Mouse (Mus musculus): ENCODE measurements at regions not wholly inside any gene's neighbourhood (a gene's known extent, or its start where the extent isn't known, plus 50 kb on each side); places are given as distances from the start of the nearest gene placed in this dataset.
A peak's percentile ranks its signal among the peaks of the same experiment; 100 is the strongest.

DNA sequence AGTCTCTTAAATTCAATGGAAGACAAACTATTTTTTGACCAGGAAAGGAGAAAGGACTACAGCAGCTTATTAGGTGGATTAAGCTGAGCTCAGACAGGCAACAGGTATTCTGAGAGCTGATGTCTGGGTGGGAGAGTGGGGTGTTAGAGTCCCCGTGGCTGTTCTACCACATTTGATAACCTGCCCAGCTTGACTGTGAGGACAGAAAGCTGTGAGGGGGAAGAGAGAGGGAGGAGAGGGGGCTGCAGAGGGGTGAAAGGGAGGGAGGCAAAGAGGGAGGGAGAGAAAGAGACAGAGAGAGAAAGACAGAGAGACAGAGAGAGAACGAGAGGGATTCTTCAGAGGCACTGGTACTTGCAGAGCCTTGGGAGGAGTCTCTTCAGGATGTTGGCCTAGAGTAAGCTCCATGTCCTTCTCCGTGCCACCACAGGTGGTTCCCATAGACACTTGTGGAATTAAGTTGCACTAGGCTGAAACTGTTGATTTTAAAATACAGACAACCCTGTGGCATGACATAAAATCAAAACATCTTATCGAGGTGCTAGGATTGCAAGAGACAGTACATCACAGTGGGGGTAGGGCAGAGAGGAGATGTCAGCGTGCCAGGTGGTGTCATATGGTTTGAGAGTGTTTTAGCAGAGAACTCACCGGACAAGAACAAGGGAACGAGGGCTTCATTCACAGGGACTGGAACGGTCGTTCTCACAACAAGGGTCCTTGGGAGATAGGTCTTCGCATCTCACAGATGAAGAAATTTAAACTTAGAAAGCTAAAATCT is 243.3 kb downstream of the Ccdc91 start:
- H3K36me3 ChIP-seq (ENCODE audit: control insufficient read depth, insufficient read depth) = no peaks in the 10 kb centered on the region
- ATAC-seq = peak; percentile 80
- H3K4me1 ChIP-seq (replicated peaks; ENCODE audit: control insufficient read depth, insufficient read depth, low read length) = peaks cover 18% of the 10 kb centered on the region
- H3K27ac ChIP-seq (ENCODE audit: low read length) = no peak overlapping the region; the same call in 1 of the 2 replicates
- no peaks in the 10 kb centered on the region for H3K9me3 ChIP-seq (ENCODE audit: control insufficient read depth, low read length)
- no peaks in the 10 kb centered on the region for H3K27me3 ChIP-seq (replicated peaks; ENCODE audit: control insufficient read depth, insufficient read depth, low read length)
- no peak overlapping the region for H3K4me3 ChIP-seq (replicated peaks; ENCODE audit: low read length)
- H3K4me2 ChIP-seq (ENCODE audit: low read length) = no peak overlapping the region; the same call in 1 of the 2 replicates
- no peak overlapping the region for H3K9ac ChIP-seq (replicated peaks; ENCODE audit: low read depth, low read length)
- WGBS = 69% methylated on average over 10 of the region's 10 CpGs

DNA sequence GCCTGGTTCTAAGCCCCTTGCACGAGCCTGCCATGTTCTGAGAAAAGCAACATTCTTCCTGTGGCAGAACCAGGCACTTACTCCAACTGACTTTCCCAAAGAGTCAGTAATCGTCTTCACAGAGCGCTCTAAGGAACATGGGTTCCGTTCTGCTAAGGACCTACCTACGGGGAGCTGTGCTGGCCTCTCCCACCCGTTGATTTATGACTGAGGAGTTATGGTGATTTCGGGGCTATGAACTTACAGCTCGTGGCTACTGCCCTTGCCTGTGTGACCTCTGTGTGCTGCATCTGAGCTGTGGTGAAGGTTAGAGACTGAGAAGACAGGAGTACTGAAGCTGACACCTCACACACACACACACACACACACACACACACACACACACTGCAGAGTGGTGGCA is 243.9 kb downstream of the Ccdc91 start:
- no peaks in the 10 kb centered on the region for H3K9me3 ChIP-seq (ENCODE audit: control insufficient read depth, low read length)
- H3K9ac ChIP-seq (replicated peaks; ENCODE audit: low read depth, low read length) = no peak overlapping the region
- no peak overlapping the region for H3K4me3 ChIP-seq (replicated peaks; ENCODE audit: low read length)
- WGBS = 87% methylated on average over 8 of the region's 8 CpGs
- H3K27ac ChIP-seq (ENCODE audit: low read length) = no peak overlapping the region
- peaks cover 18% of the 10 kb centered on the region for H3K4me1 ChIP-seq (replicated peaks; ENCODE audit: control insufficient read depth, insufficient read depth, low read length)
- H3K4me2 ChIP-seq (ENCODE audit: low read length) = no peak overlapping the region
- H3K36me3 ChIP-seq (ENCODE audit: control insufficient read depth, insufficient read depth) = no peaks in the 10 kb centered on the region
- no peak for ATAC-seq
- no peaks in the 10 kb centered on the region for H3K27me3 ChIP-seq (replicated peaks; ENCODE audit: control insufficient read depth, insufficient read depth, low read length)

DNA sequence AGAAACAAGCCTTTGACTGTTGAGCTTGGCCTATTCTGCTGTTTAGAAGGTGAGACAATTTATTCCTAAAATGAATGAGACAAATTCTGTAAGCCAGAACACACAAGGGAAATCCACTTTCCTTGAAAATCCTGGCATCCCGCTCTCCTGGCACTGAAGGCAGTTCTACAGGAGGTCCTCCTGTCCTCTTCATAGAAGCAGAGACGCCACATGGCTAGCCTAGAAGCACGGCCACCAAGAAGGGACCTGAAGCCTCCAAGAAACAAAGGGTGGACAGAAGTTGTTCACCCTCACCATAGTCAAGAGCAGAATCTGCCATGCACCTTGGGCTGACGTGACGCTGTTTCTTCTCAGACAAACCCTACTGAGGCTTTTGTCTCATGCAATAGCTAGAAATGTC is 247.7 kb downstream of the Ccdc91 start:
- H3K36me3 ChIP-seq (ENCODE audit: control insufficient read depth, insufficient read depth) = no peaks in the 10 kb centered on the region
- H3K9ac ChIP-seq (replicated peaks; ENCODE audit: low read depth, low read length) = no peak overlapping the region
- ATAC-seq = no peak
- no peaks in the 10 kb centered on the region for H3K27me3 ChIP-seq (replicated peaks; ENCODE audit: control insufficient read depth, insufficient read depth, low read length)
- H3K9me3 ChIP-seq (ENCODE audit: control insufficient read depth, low read length) = no peaks in the 10 kb centered on the region
- no peak overlapping the region for H3K27ac ChIP-seq (ENCODE audit: low read length)
- H3K4me2 ChIP-seq (ENCODE audit: low read length) = no peak overlapping the region
- no peak overlapping the region for H3K4me3 ChIP-seq (replicated peaks; ENCODE audit: low read length)
- peaks cover 11% of the 10 kb centered on the region for H3K4me1 ChIP-seq (replicated peaks; ENCODE audit: control insufficient read depth, insufficient read depth, low read length)
- WGBS = 95% methylated on average over 5 of the region's 5 CpGs

GRCm38 (mm10) chr6:147726987-147727386 is 251.4 kb downstream of the Ccdc91 start:
- Histone ChIP-seq H3K4me3 (replicated peaks; ENCODE audit: low read length) (no peak overlapping the region), H3K27me3 (replicated peaks; ENCODE audit: control insufficient read depth, insufficient read depth, low read length) (no peaks in the 10 kb centered on the region), H3K4me2 (ENCODE audit: low read length) (no peak overlapping the region), H3K27ac (ENCODE audit: low read length) (no peak overlapping the region), H3K9me3 (ENCODE audit: control insufficient read depth, low read length) (no peaks in the 10 kb centered on the region), H3K36me3 (ENCODE audit: control insufficient read depth, insufficient read depth) (no peaks in the 10 kb centered on the region), H3K4me1 (replicated peaks; ENCODE audit: control insufficient read depth, insufficient read depth, low read length) (peaks cover 6% of the 10 kb centered on the region), H3K9ac (replicated peaks; ENCODE audit: low read depth, low read length) (no peak overlapping the region)
- WGBS = 87% methylated on average over 4 of the region's 4 CpGs
- no peak for ATAC-seq

GRCm38 (mm10) chr6:147727644-147728533 is 252.3 kb downstream of the Ccdc91 start:
- no peak overlapping the region for H3K4me2 ChIP-seq (ENCODE audit: low read length)
- peak overlapping the region; percentile 66 for H3K27ac ChIP-seq (ENCODE audit: low read length)
- H3K36me3 ChIP-seq (ENCODE audit: control insufficient read depth, insufficient read depth) = no peaks in the 10 kb centered on the region
- peaks cover 6% of the 10 kb centered on the region for H3K4me1 ChIP-seq (replicated peaks; ENCODE audit: control insufficient read depth, insufficient read depth, low read length)
- no peaks in the 10 kb centered on the region for H3K9me3 ChIP-seq (ENCODE audit: control insufficient read depth, low read length)
- no peak overlapping the region for H3K4me3 ChIP-seq (replicated peaks; ENCODE audit: low read length)
- WGBS = 34% methylated on average over 6 of the region's 6 CpGs
- no peak overlapping the region for H3K9ac ChIP-seq (replicated peaks; ENCODE audit: low read depth, low read length)
- H3K27me3 ChIP-seq (replicated peaks; ENCODE audit: control insufficient read depth, insufficient read depth, low read length) = no peaks in the 10 kb centered on the region
- ATAC-seq = peak; percentile 93

DNA sequence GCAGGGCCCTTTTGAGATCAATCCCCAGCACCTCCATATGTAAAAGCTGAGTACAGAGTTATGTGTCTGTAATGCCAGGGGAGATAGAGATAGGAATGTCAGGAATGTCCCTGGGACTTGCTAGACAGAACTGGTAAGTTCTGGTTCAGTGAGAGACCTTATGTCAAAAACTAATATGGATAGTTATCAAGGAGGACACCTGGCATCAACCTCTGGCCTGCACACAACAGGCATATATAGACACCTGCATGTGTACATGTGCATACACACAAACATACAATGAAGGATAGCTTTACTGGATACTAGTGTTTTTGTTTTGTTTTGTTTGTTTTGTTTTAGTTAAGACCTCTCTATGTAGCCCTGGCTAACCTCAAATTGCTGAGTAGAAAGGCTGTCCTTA is 254.1 kb downstream of the Ccdc91 start:
- H3K4me2 ChIP-seq (ENCODE audit: low read length) = no peak overlapping the region
- H3K27ac ChIP-seq (ENCODE audit: low read length) = no peak overlapping the region
- no peak overlapping the region for H3K4me3 ChIP-seq (replicated peaks; ENCODE audit: low read length)
- ATAC-seq = no peak
- no peak overlapping the region for H3K9ac ChIP-seq (replicated peaks; ENCODE audit: low read depth, low read length)
- H3K9me3 ChIP-seq (ENCODE audit: control insufficient read depth, low read length) = no peaks in the 10 kb centered on the region
- H3K36me3 ChIP-seq (ENCODE audit: control insufficient read depth, insufficient read depth) = no peaks in the 10 kb centered on the region
- H3K27me3 ChIP-seq (replicated peaks; ENCODE audit: control insufficient read depth, insufficient read depth, low read length) = no peaks in the 10 kb centered on the region
- H3K4me1 ChIP-seq (replicated peaks; ENCODE audit: control insufficient read depth, insufficient read depth, low read length) = peaks cover 6% of the 10 kb centered on the region

DNA sequence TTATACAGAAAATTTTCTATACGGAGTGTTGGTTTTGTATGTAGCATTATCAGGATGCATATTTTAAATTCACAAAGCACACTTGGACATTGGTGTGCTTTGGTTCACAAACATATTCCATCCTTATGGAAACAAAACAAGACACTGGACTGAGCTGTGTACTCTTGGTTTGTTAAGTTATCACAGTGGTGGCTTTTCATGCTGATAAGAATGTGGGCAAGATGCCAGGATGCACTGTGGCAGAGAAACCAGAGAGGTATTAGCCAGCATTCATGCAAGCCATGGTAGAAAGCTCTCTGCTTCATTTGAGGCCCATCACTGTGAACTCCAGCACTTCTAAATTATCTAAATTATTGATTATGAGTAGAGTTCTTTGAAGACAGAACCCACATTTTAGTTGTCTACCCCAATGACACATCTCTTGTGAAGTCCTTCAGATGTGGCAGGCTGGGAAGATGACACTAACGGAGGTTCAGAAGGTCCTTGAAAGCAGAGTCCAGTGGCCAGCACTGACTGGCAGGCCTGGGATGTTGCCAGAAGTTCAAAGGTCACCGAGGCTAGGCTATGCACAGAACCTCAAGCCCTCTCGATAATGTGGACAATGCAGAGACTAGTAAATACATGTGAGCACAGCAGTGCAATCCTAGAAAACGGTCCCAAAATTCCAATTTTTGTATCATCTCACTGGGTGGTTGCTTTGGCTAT is 263.1 kb downstream of the Ccdc91 start:
- H3K4me3 ChIP-seq (replicated peaks; ENCODE audit: low read length) = no peak overlapping the region
- H3K36me3 ChIP-seq (ENCODE audit: control insufficient read depth, insufficient read depth) = no peaks in the 10 kb centered on the region
- no peak overlapping the region for H3K4me2 ChIP-seq (ENCODE audit: low read length)
- H3K27ac ChIP-seq (ENCODE audit: low read length) = no peak overlapping the region
- no peaks in the 10 kb centered on the region; the same call in 1 of the 2 replicates for H3K9me3 ChIP-seq (ENCODE audit: control insufficient read depth, low read length)
- 85% methylated on average over 5 of the region's 5 CpGs for WGBS
- H3K9ac ChIP-seq (replicated peaks; ENCODE audit: low read depth, low read length) = no peak overlapping the region
- H3K27me3 ChIP-seq (replicated peaks; ENCODE audit: control insufficient read depth, insufficient read depth, low read length) = no peaks in the 10 kb centered on the region
- no peaks in the 10 kb centered on the region for H3K4me1 ChIP-seq (replicated peaks; ENCODE audit: control insufficient read depth, insufficient read depth, low read length)
- ATAC-seq = no peak

- no peaks in the 10 kb centered on the region for H3K9me3 ChIP-seq (ENCODE audit: control insufficient read depth, low read length)
- H3K4me3 ChIP-seq (replicated peaks; ENCODE audit: low read length) = no peak overlapping the region
- no peak for ATAC-seq
- H3K36me3 ChIP-seq (ENCODE audit: control insufficient read depth, insufficient read depth) = no peaks in the 10 kb centered on the region
- H3K27me3 ChIP-seq (replicated peaks; ENCODE audit: control insufficient read depth, insufficient read depth, low read length) = no peaks in the 10 kb centered on the region
- no peak overlapping the region for H3K9ac ChIP-seq (replicated peaks; ENCODE audit: low read depth, low read length)
- H3K4me2 ChIP-seq (ENCODE audit: low read length) = no peak overlapping the region
- no peak overlapping the region for H3K27ac ChIP-seq (ENCODE audit: low read length)
- 78% methylated on average over 7 of the region's 7 CpGs for WGBS
- H3K4me1 ChIP-seq (replicated peaks; ENCODE audit: control insufficient read depth, insufficient read depth, low read length) = no peaks in the 10 kb centered on the region
Measured at GRCm38 (mm10) chr6:147741446-147741845, 265.8 kb downstream of the Ccdc91 start.

DNA sequence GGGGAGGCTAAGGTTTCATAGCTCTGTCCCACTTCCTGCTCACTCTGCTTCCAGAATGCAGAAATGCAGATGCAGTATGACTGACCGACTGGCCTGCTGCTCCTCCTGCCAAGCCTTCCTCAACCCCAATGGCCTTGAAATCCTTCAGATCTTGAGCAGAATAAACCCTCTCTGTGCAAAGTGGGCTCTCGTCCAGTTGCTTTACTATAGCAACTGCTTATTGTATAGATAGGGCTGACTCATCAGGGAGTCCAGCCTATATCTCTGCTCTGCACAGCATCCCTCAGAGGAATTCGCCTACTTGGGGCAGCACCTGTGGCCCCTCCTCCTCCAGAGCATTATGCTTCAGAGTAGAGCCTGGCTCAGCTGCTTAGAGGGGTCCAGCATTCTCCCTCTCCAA is 268.5 kb downstream of the Ccdc91 start:
- Histone ChIP-seq H3K36me3 (ENCODE audit: control insufficient read depth, insufficient read depth) (no peaks in the 10 kb centered on the region), H3K9ac (replicated peaks; ENCODE audit: low read depth, low read length) (no peak overlapping the region), H3K9me3 (ENCODE audit: control insufficient read depth, low read length) (no peaks in the 10 kb centered on the region), H3K27ac (ENCODE audit: low read length) (no peak overlapping the region), H3K4me1 (replicated peaks; ENCODE audit: control insufficient read depth, insufficient read depth, low read length) (no peaks in the 10 kb centered on the region), H3K4me2 (ENCODE audit: low read length) (no peak overlapping the region), H3K4me3 (replicated peaks; ENCODE audit: low read length) (no peak overlapping the region), H3K27me3 (replicated peaks; ENCODE audit: control insufficient read depth, insufficient read depth, low read length) (no peaks in the 10 kb centered on the region)
- no peak for ATAC-seq
- 47% methylated on average over 3 of the region's 3 CpGs for WGBS
